Mouse (Mus musculus): ENCODE data around the gene Stoml2.

Stoml2 gene

DNA sequence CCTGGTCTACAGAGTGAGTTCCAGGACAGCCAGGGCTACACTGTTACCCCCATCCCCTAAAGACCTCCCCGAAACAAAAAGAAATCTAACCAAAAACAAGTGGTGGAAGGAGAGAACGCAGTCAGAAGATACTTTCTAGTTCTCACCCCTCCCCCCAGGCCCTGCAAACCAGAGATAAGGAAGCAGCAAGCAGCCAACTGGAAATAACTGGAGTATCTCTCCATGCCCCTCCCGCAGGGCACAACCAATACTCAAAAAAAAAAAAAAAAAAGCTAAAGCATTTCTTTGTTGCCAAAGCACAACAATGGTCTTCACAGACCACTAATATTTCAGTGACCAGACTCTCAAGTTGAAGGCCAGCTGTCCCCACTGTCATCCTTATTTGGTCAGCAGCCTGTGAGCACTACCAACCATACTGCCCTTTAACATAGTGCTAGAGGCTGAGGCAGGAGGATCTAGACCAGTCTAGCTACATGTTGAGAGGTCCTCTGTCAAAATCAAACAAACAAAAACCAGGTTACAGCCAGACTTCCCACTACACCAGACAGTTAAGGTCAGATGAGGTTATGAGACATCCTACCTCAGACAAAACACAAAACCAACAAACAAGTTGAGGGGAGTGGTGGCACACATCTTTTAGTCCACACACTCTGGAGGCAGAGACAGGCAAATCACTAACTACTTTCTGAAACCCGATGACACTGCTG lies 6.5 kb upstream of the Stoml2 start:
- no peak for DNase-seq

- DNase-seq, result peak; percentile 34
Measured at GRCm38 (mm10) chr4:43036356-43036755, 4.8 kb upstream of the Stoml2 start.

DNA sequence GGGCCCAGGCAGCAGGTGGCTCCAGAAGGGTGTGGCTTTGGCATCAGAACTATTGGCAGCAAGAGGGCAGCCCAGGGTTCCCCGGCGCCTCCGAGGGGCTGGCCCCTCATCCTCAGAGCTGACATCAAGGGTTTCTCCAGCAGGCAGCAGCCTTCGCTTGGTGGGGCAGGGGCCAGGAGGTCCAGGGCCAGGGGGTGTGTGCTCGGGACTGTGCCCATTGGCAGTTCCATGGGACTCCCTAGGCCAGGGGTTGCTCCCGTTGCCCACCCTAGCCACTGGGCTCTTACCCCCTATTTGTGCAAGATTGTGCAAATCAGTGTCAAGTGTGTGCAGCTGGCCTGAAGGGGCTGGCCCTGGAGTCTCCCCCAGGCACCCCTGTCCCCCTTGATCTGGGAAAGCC lies 4.3 kb upstream of the Stoml2 start:
- DNase-seq, result no peak

DNA sequence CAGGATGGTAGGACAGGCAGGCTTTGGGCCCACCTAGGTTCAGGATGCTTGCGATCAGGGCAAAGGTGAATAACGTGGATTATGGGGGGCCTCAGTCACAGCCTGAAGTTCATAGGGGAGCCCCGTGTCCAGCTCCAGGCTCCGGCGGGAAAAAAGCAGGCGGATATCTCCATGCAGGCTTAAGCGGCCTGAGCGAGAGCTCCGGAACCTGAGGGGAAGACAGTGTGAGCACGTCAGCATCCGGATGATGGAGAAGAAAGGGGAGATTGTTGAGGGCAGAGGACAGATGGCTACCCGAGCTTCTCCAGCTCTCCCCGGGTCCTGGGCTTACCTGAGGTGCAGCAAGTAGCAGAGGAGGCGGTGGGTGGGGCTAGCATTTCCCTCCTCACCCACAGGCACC lies 2.0 kb upstream of the Stoml2 start:
- no peak for DNase-seq

DNA sequence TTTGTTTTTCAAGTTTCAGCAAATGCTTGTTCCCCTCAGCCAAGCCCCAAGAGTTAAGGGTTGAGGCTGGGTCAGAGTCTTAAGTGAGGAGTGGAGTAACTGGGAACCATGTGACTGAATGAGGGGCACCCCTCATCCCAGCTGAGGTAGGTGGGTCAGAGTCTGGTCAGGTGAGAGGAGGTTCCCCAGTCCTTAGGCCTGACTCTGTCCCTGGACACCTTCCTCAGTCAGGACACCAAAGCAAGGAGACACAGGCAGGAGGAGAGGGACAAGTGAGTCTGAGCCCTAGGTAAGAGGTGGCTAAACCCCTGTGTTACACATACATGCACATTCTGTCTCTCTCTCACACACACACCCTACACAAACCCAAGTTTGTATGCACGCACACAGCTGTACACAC lies 991 bp upstream of the Stoml2 start:
- DNase-seq, result no peak

- no peak for DNase-seq
Measured at GRCm38 (mm10) chr4:43030780-43031230, 705 bp downstream of the Stoml2 start.

GRCm38 (mm10) chr4:43030352-43030751 lies 1.2 kb downstream of the Stoml2 start:
- DNase-seq, result no peak

GRCm38 (mm10) chr4:43029749-43030148 lies 1.8 kb downstream of the Stoml2 start:
- no peak for DNase-seq

DNA sequence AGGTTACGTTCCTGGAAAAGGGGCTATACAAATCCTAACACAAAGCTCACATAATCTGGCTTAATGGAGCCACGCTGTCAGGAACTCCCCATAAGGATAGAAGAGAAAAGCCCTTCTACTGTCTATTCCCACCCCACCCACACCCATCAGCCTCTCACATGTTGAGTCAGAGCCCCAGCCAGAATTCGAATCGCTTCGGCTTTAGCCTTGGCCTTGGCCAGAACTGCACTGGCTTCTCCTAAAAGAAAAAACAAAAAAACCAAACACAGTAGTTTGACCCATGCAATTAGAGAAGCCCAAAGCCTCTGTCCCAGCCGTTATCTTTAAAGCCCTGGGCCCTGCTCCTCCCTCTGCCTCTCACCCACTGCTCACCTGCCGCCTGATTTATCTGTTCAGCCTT lies 2.4 kb downstream of the Stoml2 start:
- DNase-seq, result no peak

- DNase-seq, result peak; percentile 97
Measured at GRCm38 (mm10) chr4:43025084-43025960, 6.2 kb downstream of the Stoml2 start, which contains the start of gene Pigo. Gene Pigo (minus strand): TSS chr4:43025819.

GRCm38 (mm10) chr4:43024673-43025072 lies 6.8 kb downstream of the Stoml2 start:
- DNase-seq, result no peak

GRCm38 (mm10) chr4:43021341-43021740 lies 10.2 kb downstream of the Stoml2 start:
- no peak for DNase-seq

GRCm38 (mm10) chr4:43020876-43021275 lies 10.6 kb downstream of the Stoml2 start:
- DNase-seq, result no peak

GRCm38 (mm10) chr4:43019641-43020465 lies 11.7 kb downstream of the Stoml2 start:
- no peak for DNase-seq

DNA sequence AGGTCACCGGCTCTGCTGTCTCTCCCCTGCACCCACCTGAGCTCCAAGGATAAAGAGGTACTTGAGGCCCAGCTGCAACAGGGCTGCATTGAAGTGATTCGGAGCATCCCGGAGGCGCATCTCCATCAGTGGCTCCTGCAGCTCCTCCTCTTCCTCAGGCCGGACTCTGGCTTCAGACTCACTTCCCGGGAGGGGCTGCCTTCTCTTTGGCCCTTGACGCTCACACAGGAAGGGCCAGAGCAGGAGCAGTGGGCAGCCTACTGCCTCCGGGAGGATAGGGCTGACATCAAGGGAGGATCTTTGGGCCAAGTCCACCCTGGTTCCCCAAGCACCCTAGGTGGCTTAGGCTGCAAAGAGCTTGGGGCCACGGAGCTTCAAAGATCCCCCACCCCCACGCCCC lies 12.3 kb downstream of the Stoml2 start:
- no peak for DNase-seq

DNA sequence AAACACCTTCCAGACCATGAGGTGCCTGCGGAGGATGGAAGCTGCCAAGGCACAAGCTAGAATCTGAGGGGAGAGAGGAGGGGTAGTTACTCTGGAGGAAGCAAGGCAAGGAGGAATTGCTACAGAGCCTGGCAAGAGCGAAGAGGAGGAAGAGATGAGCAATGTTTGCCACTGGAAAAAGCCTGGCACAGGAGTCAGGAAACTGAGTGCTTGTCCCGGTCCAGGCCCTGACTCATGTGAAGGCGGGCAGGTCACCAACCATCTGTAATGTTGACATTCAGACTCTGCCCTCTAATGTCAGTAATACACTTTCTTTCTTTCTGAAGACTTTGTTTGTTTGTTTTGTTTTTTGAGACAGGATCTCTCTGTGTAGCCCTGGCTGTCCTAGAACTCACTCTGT lies 13.4 kb downstream of the Stoml2 start:
- DNase-seq, result no peak

DNA sequence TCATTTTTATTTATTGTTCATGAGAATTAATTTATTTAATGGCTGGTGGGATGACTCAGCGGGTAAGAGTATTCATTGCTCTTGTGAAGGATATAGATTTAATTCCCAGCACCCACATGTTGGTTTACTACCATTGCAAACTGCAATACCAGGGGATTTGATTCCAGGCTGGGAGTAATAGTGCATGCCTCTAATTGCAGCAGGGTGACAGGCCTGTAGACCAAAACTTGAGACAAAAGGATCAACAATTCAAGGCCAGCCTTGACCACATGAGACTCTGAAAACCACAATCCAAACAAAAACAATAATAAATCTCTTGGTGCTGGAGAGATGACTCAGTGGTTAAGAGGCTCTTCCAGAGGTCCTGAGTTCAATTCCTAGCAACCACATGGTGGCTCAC lies 19.4 kb downstream of the Stoml2 start:
- DNase-seq, result no peak

DNA sequence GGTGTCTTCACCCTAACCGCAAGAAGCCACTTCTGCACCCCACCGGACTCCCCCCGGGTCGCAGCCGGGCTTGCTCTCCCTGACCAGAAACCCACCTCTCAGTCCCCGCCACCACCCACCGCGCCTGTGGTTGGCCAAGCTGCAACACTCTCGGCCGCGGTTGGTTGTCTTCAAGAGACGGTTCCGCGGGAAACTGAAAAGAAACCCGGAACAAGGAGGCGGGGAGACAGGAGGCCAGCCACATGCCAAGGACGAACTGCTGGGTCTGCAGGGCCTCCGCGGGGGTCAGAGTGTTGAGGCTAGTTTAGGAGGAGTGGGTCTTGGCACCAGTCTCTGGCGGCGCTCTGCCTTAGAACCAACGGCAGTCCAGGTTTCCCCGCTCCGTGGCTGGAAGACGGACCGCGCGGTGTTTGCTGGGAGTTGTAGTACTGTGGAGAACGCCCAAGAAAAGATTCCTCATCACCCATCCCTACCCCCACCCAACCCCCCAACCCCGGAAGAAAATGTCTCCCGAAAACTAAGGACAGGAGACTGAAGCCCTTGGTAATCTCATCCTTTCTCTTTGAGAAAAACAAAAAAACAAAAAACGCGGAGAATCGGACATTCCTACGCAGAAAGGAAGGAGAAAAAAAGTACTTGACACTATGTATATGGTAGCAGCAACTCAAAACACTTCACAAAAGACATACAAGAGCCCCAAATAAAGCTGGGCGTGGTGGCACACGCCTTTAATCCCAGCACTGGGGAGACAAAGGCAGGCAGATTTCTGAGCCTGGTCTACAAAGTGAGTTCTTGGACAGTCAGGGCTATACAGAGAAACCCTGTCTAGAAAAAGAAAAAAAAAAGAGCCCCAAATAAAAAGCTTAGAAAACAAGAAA lies 21.1 kb downstream of the Stoml2 start, which contains the start of gene Fancg:
Fancg (minus strand) TSS at position 346 of the 878 bp plus-strand sequence.
- DNase-seq, result peak; percentile 66

DNA sequence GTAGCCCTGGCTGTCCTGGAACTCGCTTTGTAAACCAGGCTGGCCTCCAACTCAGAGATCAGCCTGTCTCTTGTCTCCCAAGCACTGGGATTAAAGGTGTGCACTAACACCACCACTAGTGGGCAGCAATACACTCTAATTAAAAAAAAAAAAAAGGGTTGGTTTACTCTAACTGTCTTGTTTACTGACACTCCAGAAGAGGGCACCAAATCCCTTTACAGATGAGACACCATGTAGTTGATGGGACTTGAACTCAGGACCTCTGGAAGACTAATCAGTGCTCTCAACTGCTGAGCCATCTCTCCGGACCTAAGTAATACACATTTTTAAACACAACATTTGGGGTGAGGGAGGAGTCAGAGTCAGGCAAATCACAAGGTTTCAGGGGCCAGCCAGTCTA lies 25.7 kb downstream of the Stoml2 start:
- no peak for DNase-seq

GRCm38 (mm10) chr4:43004951-43005350 lies 26.6 kb downstream of the Stoml2 start:
- DNase-seq, result no peak

DNA sequence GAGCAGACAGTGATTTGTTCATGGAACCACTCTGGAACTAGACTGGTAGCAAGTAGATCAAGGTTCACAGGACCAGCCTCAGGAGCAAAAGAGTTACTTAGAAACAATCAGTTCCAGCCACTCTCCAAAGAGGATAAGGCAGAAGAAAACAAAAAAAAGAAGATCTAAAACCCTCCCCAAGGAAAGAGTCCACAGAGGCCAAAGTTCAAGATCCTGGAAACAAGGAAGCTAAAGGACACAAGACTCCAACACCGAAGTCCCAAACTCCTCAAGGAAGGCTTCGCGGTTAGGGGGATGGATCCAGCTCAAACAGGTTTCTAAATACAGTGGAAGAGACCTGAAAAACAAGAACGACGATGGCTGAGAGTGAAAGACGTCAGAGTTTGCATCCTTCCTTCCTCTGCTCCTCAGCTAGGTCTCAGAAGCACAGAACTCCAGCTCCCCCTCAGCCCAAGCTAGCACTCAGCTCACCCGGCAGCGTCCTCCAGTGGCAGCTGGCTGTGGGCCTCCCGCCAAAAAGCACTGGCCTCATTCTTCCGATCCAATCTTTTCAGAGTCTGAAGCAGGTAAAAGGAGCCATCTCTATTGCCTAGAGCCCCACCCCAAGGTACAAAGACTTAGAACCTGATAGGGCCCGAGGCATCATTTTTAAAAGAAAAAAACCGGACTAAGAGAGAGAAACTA lies 28.6 kb downstream of the Stoml2 start:
- no peak for DNase-seq

Measured in cerebellum, adult 11 months (tissue).